ENCODE assay signal across 8 mouse cellular contexts in genomic region chr3:116512151-116512903, GRCm38 (mm10). TPM values are rescaled to one million over a fixed set of nuclear protein-coding genes. Genes with fewer than 3 reads are reported as not detected.
DNase-seq lines count a peak whose midpoint lies in the region; ATAC-seq and TF ChIP-seq lines count a peak whose summit lies in the region.

No protein-coding gene starts in this region.

- ATAC-seq in cerebellum, adult (ENCODE audit: insufficient number of reproducible peaks, low FRiP score, low TSS enrichment): no peak
- ATAC-seq in forebrain, postnatal 0 days: peak; percentile 24
- ATAC-seq in midbrain, embryonic 12.5 days (ENCODE audit: low FRiP score, low read depth): peak; percentile 43

- DNase-seq in cerebellum, adult 11 months: peak; percentile 40
- DNase-seq in thymus, adult 2 months: peak; percentile 48
- DNase-seq in thymus, postnatal 0 days (ENCODE audit: low spot score): no peak
- DNase-seq in forebrain, postnatal 0 days: no peak
- DNase-seq in layer of hippocampus, postnatal 36 days: peak; percentile 15 to 27
- DNase-seq in Muller cell, postnatal 12 days (ENCODE audit: inconsistent ontology term): no peak

- no peaks in the 10 kb centered on the region for H3K9me3 ChIP-seq in forebrain, postnatal 0 days (ENCODE audit: low read length)
- no peaks in the 10 kb centered on the region for H3K9me3 ChIP-seq in midbrain, embryonic 12.5 days

- peak overlapping the region; percentile 62 for H3K4me2 ChIP-seq in forebrain, postnatal 0 days (ENCODE audit: low read depth)
- H3K4me2 ChIP-seq in midbrain, embryonic 12.5 days (replicated peaks): peak overlapping the region; percentile 76

- H3K4me3 ChIP-seq in thymus, adult 2 months (ENCODE audit: control insufficient read depth, insufficient read depth, low read length): no peak overlapping the region; the same call in 1 of the 2 replicates
- peak overlapping the region; percentile 51 for H3K4me3 ChIP-seq in forebrain, postnatal 0 days (ENCODE audit: low read depth, low read length)
- H3K4me3 ChIP-seq in midbrain, embryonic 12.5 days: peak overlapping the region; percentile 65

- H3K4me1 ChIP-seq in thymus, adult 2 months (replicated peaks; ENCODE audit: control insufficient read depth, insufficient read depth, low read length): peaks cover 8% of the 10 kb centered on the region
- peaks cover 11% of the 10 kb centered on the region for H3K4me1 ChIP-seq in forebrain, postnatal 0 days (ENCODE audit: insufficient read depth)
- peaks cover 14% of the 10 kb centered on the region for H3K4me1 ChIP-seq in midbrain, embryonic 12.5 days

- no peaks in the 10 kb centered on the region for H3K27me3 ChIP-seq in thymus, adult 2 months (ENCODE audit: control insufficient read depth, insufficient read depth, low read length)
- no peaks in the 10 kb centered on the region for H3K27me3 ChIP-seq in forebrain, postnatal 0 days (ENCODE audit: insufficient read depth, low read length)
- H3K27me3 ChIP-seq in midbrain, embryonic 12.5 days: no peaks in the 10 kb centered on the region

- WGBS in thymus, adult 2 months: 51% methylated on average over 12 of the region's 12 CpGs
- 45% methylated on average over 12 of the region's 12 CpGs for WGBS in forebrain, postnatal 0 days
- 42% methylated on average over 12 of the region's 12 CpGs for WGBS in midbrain, embryonic 12.5 days

- no peak overlapping the region for H3K27ac ChIP-seq in thymus, adult 2 months (ENCODE audit: control insufficient read depth, insufficient read depth, low read length)
- H3K27ac ChIP-seq in forebrain, postnatal 0 days (ENCODE audit: low read depth, low read length): no peak overlapping the region
- no peak overlapping the region for H3K27ac ChIP-seq in midbrain, embryonic 12.5 days (replicated peaks)

- H3K9ac ChIP-seq in forebrain, postnatal 0 days: no peak overlapping the region
- H3K9ac ChIP-seq in midbrain, embryonic 12.5 days (replicated peaks): no peak overlapping the region

- H3K36me3 ChIP-seq in thymus, adult 2 months (ENCODE audit: control insufficient read depth, insufficient read depth, low read length): no peaks in the 10 kb centered on the region
- H3K36me3 ChIP-seq in forebrain, postnatal 0 days (ENCODE audit: insufficient read depth): peaks cover 3% of the 10 kb centered on the region; the same call in 1 of the 2 replicates
- no peaks in the 10 kb centered on the region; the same call in 1 of the 2 replicates for H3K36me3 ChIP-seq in midbrain, embryonic 12.5 days

- no peak for TF ChIP-seq CTCF in thymus, adult 2 months (IDR thresholded peaks at IDR 0.05; ENCODE audit: borderline replicate concordance, control insufficient read depth, extremely low read depth, insufficient read depth, low read length, poor library complexity)
- TF ChIP-seq CTCF in forebrain, postnatal 0 days (IDR thresholded peaks at IDR 0.05; ENCODE audit: low read depth): peak; percentile 46; the same call in 1 of the 2 replicates

- no peak for TF ChIP-seq POLR2A in thymus, adult 2 months (IDR thresholded peaks at IDR 0.05; ENCODE audit: control insufficient read depth, extremely low read depth, insufficient read depth, low read length, poor library complexity)

RNA-seq across cellular contexts. Expression of gene Dbt, which starts 0.5 kb away (rescaled TPM):
- polyA plus RNA-seq in thymus, adult 2 months (2012; rRNA removed): 7.4 and 8.7 TPM in 2 replicates
- polyA plus RNA-seq in thymus, postnatal 0 days (2015; fragmentation: Nextera tagmentation; extraction: Ambion mirVana): 9.8 and 14.5 TPM in 2 replicates
- total RNA-seq in forebrain, postnatal 0 days (2014; rRNA removed): 17.2 and 21.1 TPM in 2 replicates
- polyA plus RNA-seq in forebrain, postnatal 0 days (2015; fragmentation: Nextera tagmentation; extraction: Ambion mirVana): 5.0 and 13.3 TPM in 2 replicates
- total RNA-seq in layer of hippocampus, postnatal 36 days (2021): 10 to 100 TPM; 17.5 to 24.7 TPM
- 11.4 and 12.8 TPM in 2 replicates for polyA plus RNA-seq in midbrain, embryonic 12.5 days (2016; fragmentation: Nextera tagmentation; extraction: Ambion mirVana)

RNA-seq across cellular contexts. Expression of gene Rtca, which starts 4.3 kb away (rescaled TPM):
- polyA plus RNA-seq in thymus, adult 2 months (2012; rRNA removed): 34.9 and 36.7 TPM in 2 replicates
- polyA plus RNA-seq in thymus, postnatal 0 days (2015; fragmentation: Nextera tagmentation; extraction: Ambion mirVana): 72.2 and 75.3 TPM in 2 replicates
- total RNA-seq in forebrain, postnatal 0 days (2014; rRNA removed): 89.9 and 109 TPM in 2 replicates
- 137 TPM in 2 replicates for polyA plus RNA-seq in forebrain, postnatal 0 days (2015; fragmentation: Nextera tagmentation; extraction: Ambion mirVana)
- 10 to 100 TPM; 52.1 to 55.0 TPM for total RNA-seq in layer of hippocampus, postnatal 36 days (2021)
- polyA plus RNA-seq in midbrain, embryonic 12.5 days (2016; fragmentation: Nextera tagmentation; extraction: Ambion mirVana): 113 and 118 TPM in 2 replicates

RNA-seq across cellular contexts. Expression of gene Lrrc39, which starts 50.4 kb away (rescaled TPM):
- 0.31 and 1.7 TPM in 2 replicates for polyA plus RNA-seq in thymus, adult 2 months (2012; rRNA removed)
- 0.36 and 0.81 TPM in 2 replicates for polyA plus RNA-seq in thymus, postnatal 0 days (2015; fragmentation: Nextera tagmentation; extraction: Ambion mirVana)
- 0.08 TPM in 1 of 2 replicates, not detected in the other for total RNA-seq in forebrain, postnatal 0 days (2014; rRNA removed)
- polyA plus RNA-seq in forebrain, postnatal 0 days (2015; fragmentation: Nextera tagmentation; extraction: Ambion mirVana): 0.15 and 0.16 TPM in 2 replicates
- not detected for total RNA-seq in layer of hippocampus, postnatal 36 days (2021)
- 0.59 and 0.75 TPM in 2 replicates for polyA plus RNA-seq in midbrain, embryonic 12.5 days (2016; fragmentation: Nextera tagmentation; extraction: Ambion mirVana)

Comparison
In these comparisons a context has a peak if more than half of its experiments do, and no peak if none do; other contexts are left out.
1. DNase-seq: peak in cerebellum, adult 11 months (single experiment), thymus, adult 2 months (single experiment) and layer of hippocampus, postnatal 36 days (2 of 2); none in thymus, postnatal 0 days (single experiment), forebrain, postnatal 0 days (single experiment) and Muller cell, postnatal 12 days (single experiment).